Mouse (Mus musculus) mammary gland, adult 2 months (tissue): ENCODE results near the gene Snorc. TPM values are rescaled to one million over a fixed set of nuclear protein-coding genes. Genes with fewer than 3 reads are reported as not detected.

Experiments used
- polyA plus RNA-seq: library from polyadenylated mRNA; depleted of rRNA; stranded (reverse); fragments of >200 nt; gene quantifications from 2 replicates; pipeline ENCODE4 v1.2.3, GENCODE M21; 2012; ENCODE audit warnings: low replicate concordance; rRNA removed

Gene Snorc
- 80.7 and 166 TPM in 2 replicates for polyA plus RNA-seq

DNA sequence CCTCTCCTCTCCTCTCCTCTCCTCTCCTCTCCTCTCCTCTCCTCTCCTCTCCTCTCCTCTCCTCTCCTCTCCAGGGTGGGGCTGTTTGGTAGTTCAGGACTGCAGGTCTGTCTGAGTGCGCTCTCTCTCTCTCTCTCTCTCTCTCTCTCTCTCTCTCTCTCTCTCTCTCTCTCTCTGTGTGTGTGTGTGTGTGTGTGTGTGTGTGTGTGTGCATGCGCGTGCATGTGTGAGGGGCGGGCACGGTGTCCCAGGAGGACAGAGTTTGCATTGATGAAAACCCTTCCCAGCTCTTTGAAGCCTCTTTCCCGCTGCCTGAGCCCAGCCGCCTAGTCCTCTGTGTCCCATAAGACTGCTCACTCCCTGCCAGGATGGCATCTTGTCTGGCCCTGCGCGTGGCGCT lies at the start of gene Snorc:
Gene Snorc (plus strand): TSS at position 301 of the 400 bp plus-strand sequence.

DNA sequence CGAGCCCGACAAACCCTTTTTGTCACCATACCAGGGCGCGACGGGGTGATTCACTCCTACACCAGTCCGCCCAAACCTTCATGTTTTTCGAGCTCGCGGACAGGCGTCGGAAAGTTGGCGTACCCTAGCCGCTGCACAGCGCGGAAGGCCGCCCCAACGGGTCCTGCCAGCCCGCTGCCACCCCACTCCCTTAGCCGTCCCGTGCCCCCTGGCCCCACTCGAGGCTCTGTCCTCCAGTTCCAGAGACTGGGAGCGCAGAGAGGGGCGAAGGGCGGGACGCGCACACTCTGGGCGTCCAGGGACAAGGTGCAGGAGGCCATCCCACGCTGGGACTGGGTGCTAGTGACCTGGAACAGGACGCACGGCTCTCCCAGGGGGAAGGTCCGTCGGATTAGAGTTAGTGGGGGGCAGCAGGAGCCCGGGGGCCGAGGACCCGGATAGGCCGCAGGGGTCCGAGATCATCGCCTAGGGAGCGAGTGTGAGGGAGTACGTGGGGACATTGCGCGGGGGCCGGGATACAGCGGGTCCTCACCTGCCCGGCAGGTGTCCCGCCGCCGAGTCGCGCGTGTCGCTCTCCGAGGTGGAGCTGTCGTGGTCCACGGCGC lies 39.6 kb downstream of the Snorc start, which contains the start of gene Neu2:
Gene Neu2 (plus strand): TSS at position 329 of the 605 bp plus-strand sequence.

Other genes with a start within 250 kb of the Snorc start
- gene Efhd1, start 205.9 kb upstream of the Snorc start, polyA plus RNA-seq: 48.2 and 52.3 TPM in 2 replicates
- gene Gigyf2, start 143.3 kb upstream of the Snorc start, polyA plus RNA-seq: 22.4 and 36.9 TPM in 2 replicates
- 0.17 and 1.0 TPM in 2 replicates for gene Kcnj13, start 75.5 kb upstream of the Snorc start, polyA plus RNA-seq
- 0.55 and 77.2 TPM in 2 replicates for gene Neu2, start 39.6 kb downstream of the Snorc start, polyA plus RNA-seq
- 2.4 and 2.8 TPM in 2 replicates for gene Ngef, start 103.6 kb downstream of the Snorc start, polyA plus RNA-seq
- 55.0 and 146 TPM in 2 replicates for gene Inpp5d, start 150.0 kb downstream of the Snorc start, polyA plus RNA-seq